Mouse (Mus musculus) Patski (cell line): ENCODE measurements at regions not wholly inside any gene's neighbourhood (a gene's known extent, or its start where the extent isn't known, plus 50 kb on each side); places are given as distances from the start of the nearest gene placed in this dataset.

ENCODE experiments used
- ATAC-seq: fragments of 100-300 bp; one replicate; pipeline ENCODE4 v1.8.0; 2021
- CTCF ChIA-PET: fragments of 350-600 bp; sonication (Branson Sonifier 250); formaldehyde crosslinking; loops from one replicate; lab custom pipeline; 2022; ENCODE audit warnings: inconsistent platforms; lab: Charles Lee
- POLR2A ChIA-PET: fragments of 350-600 bp; sonication (Branson Sonifier 250); formaldehyde crosslinking; loops from one replicate; lab custom pipeline; 2022; ENCODE audit warnings: antibody characterized with exemption, inconsistent platforms; lab: Charles Lee
- DNase-seq: peaks from one replicate; pipeline ENCODE4 v3.0.0-alpha.2; 2011; ENCODE audit warnings: low read depth, low spot score
- H3K27me3 ChIP-seq: fragments of 371-371 bp; one replicate; pipeline ENCODE4 v1.5.1; 2021
- CTCF ChIP-seq: fragments of 100-300 bp; IDR thresholded peaks from one replicate; pipeline ENCODE4 v1.5.1; 2021
- in situ Hi-C: fragments of 300-500 bp; cut with MboI; formaldehyde crosslinking; loops from 3 replicates; pipeline ENCODE4 v1.11.1; 2018; ENCODE audit warnings: low pct_unique_long_range_greater_than_20kb, mixed read lengths

GRCm38 (mm10) chr8:115764551-115764950 lies 57.0 kb upstream of the Maf start:
- in situ Hi-C loops = no loop called here
- ATAC-seq (peak; percentile 17), DNase-seq (peak; percentile 75)
- TF ChIP-seq CTCF = no peak
- CTCF ChIA-PET = interaction anchor here (1.4 to 2.1 kb wide), 3 partner anchors 46 to 366 kb away, joined by 3 to 6 read pairs (median 3); no protein-coding TSS in a partner anchor
- POLR2A ChIA-PET = interaction anchor here (0.6 kb wide), 1 partner anchor 176 kb away, joined by 3 read pairs; no protein-coding TSS in a partner anchor
- no peaks in the 10 kb centered on the region for H3K27me3 ChIP-seq

GRCm38 (mm10) chr8:115758011-115758410 lies 50.4 kb upstream of the Maf start:
- no peak for DNase-seq
- in situ Hi-C loops = no loop called here
- TF ChIP-seq CTCF = no peak
- CTCF ChIA-PET = interaction anchor here (3.1 kb wide), 1 partner anchor 33 kb away, joined by 7 read pairs; no protein-coding TSS in a partner anchor
- no peak for ATAC-seq
- H3K27me3 ChIP-seq = no peaks in the 10 kb centered on the region
- POLR2A ChIA-PET = interaction anchor here (0.6 kb wide), 1 partner anchor 680 kb away, joined by 3 read pairs; no protein-coding TSS in a partner anchor
